Mouse (Mus musculus): ENCODE measurements around the gene Clec10a.

The Clec10a gene

DNA sequence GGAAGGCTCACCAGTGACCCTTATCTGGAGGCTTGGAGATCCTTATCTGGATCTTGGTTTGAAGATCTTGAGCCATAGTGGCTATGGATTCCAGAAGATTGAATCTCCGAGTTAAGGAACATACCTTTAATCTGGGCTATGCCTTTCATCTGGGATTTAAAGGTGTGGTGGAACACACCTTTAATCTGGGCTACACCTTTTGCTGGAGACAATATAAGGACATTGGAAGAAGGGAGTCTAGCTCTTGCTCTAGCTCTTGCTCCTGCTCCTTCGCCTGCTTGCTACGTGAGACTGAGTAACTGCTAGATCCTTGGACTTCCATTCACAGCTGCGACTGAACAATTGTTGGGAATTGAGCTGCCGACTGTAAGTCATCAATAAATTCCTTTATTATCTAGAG, at the start of gene Clec10a:
Clec10a (plus strand) TSS at position 301 of the 400 bp plus-strand sequence.
- no CpG with 5 or more reads among the region's 5 CpGs for WGBS

GRCm38 (mm10) chr11:70107085-70107484, 48.9 kb upstream of the Clec10a start:
- 76% methylated on average over 8 of the region's 8 CpGs for WGBS

DNA sequence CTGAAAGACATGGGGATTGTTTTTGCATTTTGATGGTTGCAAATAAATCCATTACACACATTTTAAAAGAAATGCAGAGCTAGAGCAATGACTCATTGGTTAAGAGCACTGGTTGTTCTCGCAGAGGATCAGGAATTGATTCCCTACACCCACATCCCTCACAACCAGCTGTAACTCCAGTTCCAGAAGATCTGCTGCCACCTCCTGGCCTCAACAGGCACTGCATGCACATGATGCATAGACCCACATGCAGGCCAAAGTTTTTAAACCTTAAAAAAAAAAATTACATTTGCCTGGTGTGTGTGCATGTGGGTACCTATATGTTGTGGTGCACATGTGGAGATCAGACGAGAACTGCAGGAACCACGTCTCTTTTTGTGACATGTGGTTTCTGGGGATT, 45.9 kb upstream of the Clec10a start:
- 67% methylated on average over 3 of the region's 3 CpGs for WGBS

- 54% methylated on average over 4 of the region's 4 CpGs for WGBS
These were observed 41.4 kb upstream of the Clec10a start for GRCm38 (mm10) chr11:70114562-70114961.

DNA sequence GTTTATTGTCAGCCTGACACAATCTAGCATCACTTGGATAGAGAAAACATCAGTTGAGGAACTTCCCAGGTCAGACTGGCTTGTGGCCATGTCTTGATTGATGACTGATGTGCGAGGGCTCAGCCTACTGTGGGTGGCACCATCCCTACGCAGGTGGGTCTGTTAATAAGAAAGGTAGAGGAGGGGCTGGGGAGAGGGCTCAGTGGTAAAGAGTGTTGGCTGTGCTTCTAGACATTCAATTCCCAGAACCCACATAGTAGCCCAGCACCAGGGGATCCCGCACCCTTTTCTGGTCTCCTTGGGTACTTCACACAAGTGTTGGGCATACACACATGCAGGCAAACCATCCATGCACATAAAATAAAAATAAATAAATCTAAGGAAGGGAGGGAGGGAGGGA, 40.1 kb upstream of the Clec10a start:
- 96% methylated on average over 3 of the region's 3 CpGs for WGBS

DNA sequence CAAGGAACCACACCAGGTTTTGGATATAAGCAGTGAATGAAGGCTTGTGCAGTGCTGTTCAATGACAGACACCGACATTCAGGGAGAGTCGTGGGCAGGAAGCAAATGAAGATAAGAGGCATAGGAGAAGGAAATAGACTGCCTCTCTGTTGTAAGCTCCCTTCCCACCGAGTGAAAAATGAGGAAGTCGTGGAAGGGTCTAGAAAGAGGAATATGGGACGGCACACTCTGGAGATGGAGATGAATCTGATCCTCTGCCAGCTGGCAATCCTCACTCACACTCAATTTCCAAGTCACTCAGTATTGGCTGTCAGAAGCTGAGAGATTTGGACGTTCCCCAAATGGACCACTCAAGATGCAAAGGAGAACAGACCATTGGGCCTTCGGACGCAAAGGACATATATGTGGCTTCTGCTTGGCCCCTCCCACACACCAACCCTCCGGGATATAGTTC, 26.0 kb upstream of the Clec10a start, which contains the start of gene Mgl2:
Mgl2 (plus strand) TSS at position 404 of the 454 bp plus-strand sequence.
- WGBS = 54% methylated on average over 9 of the region's 9 CpGs

DNA sequence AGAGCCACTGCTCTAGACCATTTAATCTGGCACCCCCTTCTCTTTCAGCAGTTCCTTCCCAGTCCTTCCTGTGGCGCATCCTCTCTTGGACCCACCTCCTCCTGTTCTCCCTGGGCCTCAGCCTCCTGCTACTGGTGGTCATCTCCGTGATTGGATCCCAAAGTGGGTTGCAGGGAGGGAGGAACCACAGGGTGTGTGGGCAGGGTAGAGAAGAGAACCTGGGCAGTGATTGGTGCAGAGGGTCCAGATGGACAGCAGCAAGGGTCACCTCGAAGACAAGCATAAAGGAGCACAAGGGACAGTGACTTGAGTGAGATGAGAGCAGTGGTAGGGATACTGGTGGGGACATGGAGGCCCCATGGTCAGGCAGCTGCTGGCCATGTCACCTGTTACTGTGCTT, 21.0 kb upstream of the Clec10a start:
- 80% methylated on average over 3 of the region's 3 CpGs for WGBS

- 80% methylated on average over 8 of the region's 8 CpGs for WGBS
These were observed 20.1 kb upstream of the Clec10a start for GRCm38 (mm10) chr11:70135925-70136324.

GRCm38 (mm10) chr11:70139171-70139570, 16.8 kb upstream of the Clec10a start:
- 84% methylated on average over 10 of the region's 10 CpGs for WGBS

GRCm38 (mm10) chr11:70151072-70151471, 4.9 kb upstream of the Clec10a start:
- 69% methylated on average over 3 of the region's 3 CpGs for WGBS

DNA sequence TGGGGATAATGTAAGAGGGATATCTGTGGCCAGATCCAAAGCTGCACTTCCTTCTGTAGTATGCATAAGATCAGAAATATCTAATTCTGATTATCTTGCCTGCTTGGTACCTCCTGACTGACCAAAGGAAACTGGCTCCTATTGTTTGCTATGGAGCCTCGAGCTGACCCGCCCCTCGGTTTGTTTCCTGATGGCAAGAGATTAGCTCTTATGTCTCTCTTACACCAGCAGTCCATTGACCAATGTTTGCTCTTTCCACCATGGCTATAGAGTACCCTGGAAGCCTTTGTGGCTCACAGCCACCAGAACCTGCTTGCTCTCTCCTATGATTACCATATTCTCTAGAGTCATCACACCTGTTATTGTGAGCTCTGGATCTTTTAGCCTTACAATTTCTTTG, 6.3 kb downstream of the Clec10a start:
- WGBS = 74% methylated on average over 3 of the region's 3 CpGs

- WGBS = 71% methylated on average over 16 of the region's 16 CpGs
These were observed 10.2 kb downstream of the Clec10a start for GRCm38 (mm10) chr11:70165972-70166921.

GRCm38 (mm10) chr11:70168136-70168535, 12.1 kb downstream of the Clec10a start:
- WGBS = 72% methylated on average over 7 of the region's 7 CpGs

DNA sequence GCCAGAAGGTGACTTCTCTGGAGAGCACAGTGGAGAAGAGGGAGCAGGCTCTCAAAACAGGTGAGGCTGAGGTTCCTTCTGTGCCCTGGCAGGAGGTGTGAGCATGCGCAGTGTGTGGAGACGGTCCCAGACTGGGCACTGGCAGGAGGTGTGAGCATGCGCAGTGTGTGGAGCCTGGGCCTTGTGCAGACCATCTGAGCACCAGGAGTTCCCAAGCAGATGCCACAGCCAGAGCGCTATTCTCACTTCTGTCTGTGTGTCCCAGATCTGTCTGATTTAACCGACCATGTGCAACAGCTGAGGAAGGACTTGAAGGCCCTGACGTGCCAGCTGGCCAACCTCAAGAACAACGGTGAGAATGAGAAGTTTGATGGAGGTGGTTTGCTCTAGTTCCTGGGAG, 13.5 kb downstream of the Clec10a start:
- WGBS = 77% methylated on average over 7 of the region's 7 CpGs

DNA sequence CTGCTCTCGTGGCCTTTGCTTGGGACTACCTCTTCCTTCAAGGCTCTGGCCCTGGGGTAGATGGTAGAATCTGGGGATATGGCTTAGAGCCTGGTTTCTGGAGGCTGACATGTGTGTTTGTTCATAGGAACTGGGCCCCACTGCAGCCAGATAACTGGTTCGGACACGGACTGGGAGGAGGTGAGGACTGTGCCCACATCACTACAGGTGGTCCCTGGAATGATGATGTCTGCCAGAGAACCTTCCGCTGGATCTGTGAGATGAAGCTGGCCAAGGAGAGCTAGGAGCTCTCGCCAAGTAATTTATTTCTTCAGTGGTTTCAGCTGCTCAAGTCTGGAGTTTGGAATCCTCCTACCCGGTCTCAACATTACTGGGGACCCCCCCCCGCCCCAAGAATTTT, 14.3 kb downstream of the Clec10a start:
- WGBS = 79% methylated on average over 7 of the region's 7 CpGs

DNA sequence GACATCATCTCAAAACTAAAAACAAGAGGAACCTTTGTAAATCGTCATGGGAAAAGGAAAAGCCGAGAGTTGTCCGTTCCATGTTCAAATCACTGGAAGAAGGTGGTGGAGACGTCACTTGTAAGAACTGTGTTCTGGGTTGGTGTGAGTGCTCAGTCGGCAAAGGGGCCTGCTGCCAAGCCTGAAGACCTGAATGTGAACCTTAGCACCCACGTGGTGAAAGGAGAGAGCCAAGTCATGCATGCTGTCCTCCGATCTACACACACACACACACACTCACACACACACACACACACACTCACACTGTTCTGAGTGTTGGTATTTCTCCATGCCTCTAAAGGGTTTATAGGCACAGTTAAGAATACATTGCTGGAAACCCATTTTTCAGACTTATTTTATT, 15.2 kb downstream of the Clec10a start:
- 80% methylated on average over 7 of the region's 7 CpGs for WGBS

DNA sequence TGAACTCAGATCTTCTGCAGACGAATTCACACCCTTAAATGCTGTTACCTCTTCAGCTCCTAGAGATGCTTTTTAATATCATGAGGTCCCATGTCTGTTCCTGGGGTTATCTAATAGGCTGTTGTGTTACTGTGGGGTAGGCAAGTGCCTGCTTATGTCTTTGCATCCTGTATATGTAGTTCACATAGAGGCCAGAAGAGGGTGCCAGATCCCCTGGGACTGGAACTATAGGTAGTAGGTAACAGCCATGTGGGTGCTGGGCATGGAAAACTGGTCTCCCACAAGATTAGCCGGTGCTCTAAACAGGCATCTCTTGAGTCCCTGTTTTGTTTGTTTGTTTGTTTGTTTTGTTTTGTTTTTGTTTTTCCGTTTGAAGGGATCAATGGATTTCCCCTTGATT, 15.8 kb downstream of the Clec10a start:
- WGBS = 51% methylated on average over 3 of the region's 3 CpGs

DNA sequence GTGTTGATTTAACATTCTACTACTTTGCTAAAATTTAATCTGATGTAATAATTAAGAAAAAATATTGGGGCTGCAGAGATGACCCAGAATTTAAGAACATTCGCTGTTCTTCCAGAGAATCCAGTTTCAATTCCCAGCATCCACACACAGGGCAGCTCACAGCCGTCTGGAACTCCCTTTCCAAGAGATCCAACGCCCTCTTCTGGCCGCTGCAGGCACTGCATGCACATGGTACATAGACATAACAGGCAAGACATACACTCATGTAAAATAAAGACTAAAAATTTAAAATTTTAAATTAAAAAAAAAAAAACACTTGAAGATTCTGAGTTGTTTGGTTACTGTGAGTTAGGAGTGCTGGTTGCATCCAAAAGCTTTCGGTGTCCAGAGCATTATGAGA, 16.3 kb downstream of the Clec10a start:
- 61% methylated on average over 5 of the region's 5 CpGs for WGBS

- 87% methylated on average over 4 of the region's 4 CpGs for WGBS
These were observed 18.5 kb downstream of the Clec10a start for GRCm38 (mm10) chr11:70174491-70174890.

DNA sequence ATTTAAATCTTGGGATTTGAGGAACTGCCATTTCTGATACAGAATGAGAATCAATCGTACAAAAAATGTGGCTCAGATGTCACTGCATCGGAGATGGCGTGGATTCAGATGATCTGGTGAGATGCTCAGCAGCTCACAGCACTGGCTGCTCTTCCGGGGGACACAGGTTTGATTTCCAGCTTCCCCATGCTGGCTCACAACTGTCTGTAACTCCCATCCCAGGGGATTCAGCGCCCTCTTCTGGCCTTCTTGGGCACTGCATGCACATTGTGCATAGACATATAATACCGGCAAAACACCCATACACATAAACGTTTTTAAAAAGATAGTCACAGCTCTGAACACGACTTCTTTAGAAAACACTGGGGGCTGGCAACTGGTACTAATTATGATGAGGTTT, 21.6 kb downstream of the Clec10a start:
- WGBS = 72% methylated on average over 8 of the region's 8 CpGs

DNA sequence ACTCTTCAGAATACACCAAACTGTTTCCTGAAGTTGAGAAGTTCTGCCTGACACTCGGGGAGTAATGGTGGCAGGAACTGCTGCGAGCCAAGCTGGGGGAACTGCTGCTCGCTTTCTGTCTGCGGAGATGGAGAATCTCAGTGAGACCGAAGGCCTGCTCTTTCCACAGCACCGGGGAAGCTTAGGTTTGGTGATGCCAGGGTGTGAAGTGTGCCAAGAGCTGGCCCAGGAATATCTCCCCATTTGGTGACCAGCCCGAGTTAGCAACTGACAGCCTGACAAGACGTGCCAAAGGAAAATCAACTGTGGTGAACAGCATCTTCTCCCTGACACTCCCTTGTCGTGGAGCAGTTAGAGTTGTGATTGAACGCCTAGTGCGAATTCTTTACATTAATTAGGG, 22.3 kb downstream of the Clec10a start:
- 85% methylated on average over 11 of the region's 11 CpGs for WGBS

GRCm38 (mm10) chr11:70178756-70179155, 22.8 kb downstream of the Clec10a start:
- WGBS = 76% methylated on average over 11 of the region's 11 CpGs

DNA sequence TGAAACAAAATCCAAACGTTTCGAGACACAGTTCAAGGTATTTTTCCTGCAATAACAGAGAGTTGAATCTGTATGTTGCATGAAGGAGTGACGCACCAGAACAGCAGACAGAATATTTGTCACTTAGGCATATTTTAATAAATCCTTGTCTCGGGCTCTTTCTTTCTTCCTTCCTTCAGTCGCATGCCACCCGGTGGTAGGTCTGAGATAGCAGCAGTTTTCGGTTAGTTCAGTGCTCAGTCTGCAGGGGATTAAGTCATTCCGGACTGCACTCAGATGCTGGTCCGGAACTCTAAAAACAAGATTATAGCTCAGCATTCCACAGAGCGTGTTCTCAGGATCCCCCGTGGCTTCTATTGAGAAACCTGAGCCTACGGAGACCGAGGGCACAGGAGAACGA, 23.4 kb downstream of the Clec10a start:
- WGBS = 21% methylated on average over 14 of the region's 14 CpGs

All from cerebral cortex, adult 2 months (tissue).